Mouse (Mus musculus) retina, postnatal 7 days (tissue): ENCODE results near the gene Mmp1b.
"Not testable (repeated sequence)": the region's sequence is repeated elsewhere in the genome, so short reads cannot be mapped to it uniquely, and the experiment has no call there.

Experiments used
- DNase-seq: peaks from one replicate; pipeline ENCODE4 v3.0.0-alpha.2; 2012; ENCODE audit warnings: low read depth, low spot score

Gene Mmp1b

GRCm38 (mm10) chr9:7387947-7388346 is at the start of gene Mmp1b:
Gene Mmp1b (minus strand): TSS chr9:7388047.
- DNase-seq = no peak

- not testable (repeated sequence) for DNase-seq
Measured at GRCm38 (mm10) chr9:7396556-7396955, 8.7 kb upstream of the Mmp1b start.

GRCm38 (mm10) chr9:7354535-7354934 is 33.3 kb downstream of the Mmp1b start:
- no peak for DNase-seq

GRCm38 (mm10) chr9:7345513-7345912 is 42.3 kb downstream of the Mmp1b start:
- no peak for DNase-seq

GRCm38 (mm10) chr9:7344107-7344506 is 43.7 kb downstream of the Mmp1b start, which contains the start of gene Mmp12:
Gene Mmp12 (plus strand): TSS chr9:7344381.
- DNase-seq = no peak

- DNase-seq = no peak
Measured at GRCm38 (mm10) chr9:7336740-7337483, 50.9 kb downstream of the Mmp1b start.

GRCm38 (mm10) chr9:7335766-7336680 is 51.8 kb downstream of the Mmp1b start:
- no peak for DNase-seq

GRCm38 (mm10) chr9:7331847-7332246 is 56.0 kb downstream of the Mmp1b start:
- DNase-seq = no peak
